Mouse (Mus musculus) cerebellum, adult 11-12 months (tissue): ENCODE data around the gene Stk10.
"Not testable (repeated sequence)": the region's sequence is repeated elsewhere in the genome, so short reads cannot be mapped to it uniquely, and the experiment has no call there.

Experiments used
- DNase-seq: peaks from one replicate; pipeline ENCODE4 v3.0.0; 2022

Stk10 gene

GRCm38 (mm10) chr11:32532765-32533481 lies at the start of gene Stk10:
Gene Stk10, plus strand, starts transcription at chr11:32533305.
- DNase-seq: peak; percentile 91

DNA sequence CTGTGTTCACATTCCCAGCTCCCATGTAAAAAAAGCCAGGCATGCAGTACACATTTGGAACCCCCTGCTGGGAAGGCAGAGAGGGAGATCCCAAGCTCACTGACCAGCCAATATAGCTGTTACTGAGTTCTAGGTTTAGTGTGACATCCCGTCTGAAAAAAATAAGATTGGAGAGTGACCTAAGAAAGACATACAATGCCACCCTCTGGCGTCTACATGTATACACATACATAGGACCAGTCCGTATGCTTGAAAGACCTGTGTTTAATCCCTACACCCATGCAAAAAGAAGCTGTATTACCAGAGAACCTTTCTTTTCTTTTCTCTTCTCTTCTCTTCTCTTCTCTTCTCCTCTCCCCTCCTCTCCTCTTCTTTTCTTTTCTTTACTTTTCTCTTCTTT lies 47.8 kb upstream of the Stk10 start:
- no peak for DNase-seq

- no peak for DNase-seq
Observed at GRCm38 (mm10) chr11:32486621-32487020, 46.5 kb upstream of the Stk10 start.

DNA sequence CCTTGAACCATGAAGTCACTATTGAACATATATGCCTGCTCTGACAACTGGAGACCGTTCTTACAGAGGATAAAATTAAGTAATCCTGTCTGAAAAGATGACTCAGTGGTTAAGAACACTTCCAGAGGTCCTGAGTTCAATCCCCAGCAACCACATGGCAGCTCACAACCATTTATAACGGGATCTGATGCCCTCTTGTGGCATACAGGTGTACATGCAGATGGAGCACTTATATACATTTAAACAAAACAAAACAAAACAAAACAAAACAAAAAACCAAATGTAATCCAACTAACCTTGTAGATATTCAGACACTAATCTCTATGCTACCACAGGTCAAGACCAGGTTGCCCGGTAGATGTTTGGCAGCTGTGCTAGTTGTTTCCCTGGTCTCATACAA lies 45.6 kb upstream of the Stk10 start:
- no peak for DNase-seq

GRCm38 (mm10) chr11:32488344-32488743 lies 44.8 kb upstream of the Stk10 start:
- DNase-seq: no peak

DNA sequence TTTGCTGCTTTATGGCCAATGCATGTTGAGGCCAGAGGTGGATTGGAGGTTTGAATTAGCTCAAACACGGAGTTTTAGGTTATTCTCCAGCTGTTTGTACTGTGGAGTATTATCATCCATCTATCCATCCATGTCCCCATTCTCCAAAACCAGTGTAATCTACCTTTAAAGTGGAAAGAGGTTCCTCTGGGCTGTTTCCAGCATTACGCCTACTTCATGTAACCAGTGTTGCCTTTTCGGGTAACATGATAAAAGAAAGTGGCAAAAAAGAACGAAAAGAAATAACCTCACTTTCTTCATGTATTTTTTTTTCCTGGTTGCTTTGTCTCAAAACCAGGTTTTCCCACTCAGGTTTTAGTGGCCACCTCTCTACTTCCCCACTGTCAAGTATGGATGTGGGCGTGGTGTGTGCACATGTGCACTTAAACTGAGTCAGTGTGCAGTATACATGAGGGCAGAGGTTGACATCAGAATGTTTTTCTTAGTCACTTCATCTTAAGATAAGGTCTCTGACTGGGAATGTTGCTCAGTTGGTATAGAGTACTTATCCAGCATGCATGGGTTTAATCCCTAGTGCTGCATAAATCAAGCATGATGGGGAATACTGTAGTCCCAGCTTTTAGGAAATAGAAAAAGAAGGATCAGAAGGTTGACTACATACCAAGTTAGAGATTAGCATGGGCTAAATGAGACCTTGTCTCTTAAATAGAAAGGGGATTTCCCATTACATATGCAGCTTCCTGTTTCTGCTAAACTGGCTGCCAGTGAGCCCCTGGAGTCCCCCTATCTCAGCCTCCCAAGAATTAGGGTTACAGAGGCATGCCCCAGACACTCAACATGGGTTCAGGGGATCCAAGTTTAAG lies 44.1 kb upstream of the Stk10 start:
- no peak for DNase-seq

DNA sequence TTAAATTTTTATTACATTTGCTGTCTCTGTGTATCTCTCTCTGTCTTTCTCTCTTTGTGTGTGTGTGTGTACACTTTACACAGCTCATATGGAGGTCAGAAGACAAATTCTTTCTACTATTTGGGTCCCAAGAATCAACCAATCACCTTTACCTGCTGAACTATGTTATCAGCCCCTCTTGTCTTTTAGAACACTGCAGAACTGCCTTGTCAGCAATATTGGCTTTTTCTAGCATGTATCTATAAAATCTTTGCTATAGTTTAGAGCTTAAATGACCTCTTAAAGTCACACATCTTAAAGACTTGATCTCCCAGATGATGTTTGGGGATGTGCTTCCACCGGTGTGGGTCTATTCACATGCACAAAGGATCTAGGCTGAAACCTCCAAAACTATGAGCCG lies 42.0 kb upstream of the Stk10 start:
- no peak for DNase-seq

DNA sequence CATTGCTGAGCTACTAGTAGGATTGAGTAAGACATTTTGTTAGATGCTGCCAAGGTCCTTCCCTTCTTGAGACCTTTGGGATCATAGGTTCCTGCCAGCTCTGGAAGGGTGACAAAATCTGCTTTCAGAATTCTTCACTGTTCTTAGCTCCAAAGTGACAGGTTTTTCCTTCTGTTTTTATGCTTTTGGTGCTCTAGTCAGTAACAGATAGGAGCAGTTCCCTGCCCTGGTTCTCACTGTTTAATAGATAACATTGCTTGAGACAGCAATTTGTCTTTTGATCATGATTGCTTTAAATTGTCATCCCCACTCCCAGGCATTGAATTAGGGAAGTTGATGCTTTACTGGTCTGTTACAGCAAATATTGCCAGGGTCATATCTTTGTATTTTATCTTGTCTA lies 39.8 kb upstream of the Stk10 start:
- DNase-seq: no peak

GRCm38 (mm10) chr11:32495283-32495682 lies 37.8 kb upstream of the Stk10 start:
- DNase-seq: no peak

DNA sequence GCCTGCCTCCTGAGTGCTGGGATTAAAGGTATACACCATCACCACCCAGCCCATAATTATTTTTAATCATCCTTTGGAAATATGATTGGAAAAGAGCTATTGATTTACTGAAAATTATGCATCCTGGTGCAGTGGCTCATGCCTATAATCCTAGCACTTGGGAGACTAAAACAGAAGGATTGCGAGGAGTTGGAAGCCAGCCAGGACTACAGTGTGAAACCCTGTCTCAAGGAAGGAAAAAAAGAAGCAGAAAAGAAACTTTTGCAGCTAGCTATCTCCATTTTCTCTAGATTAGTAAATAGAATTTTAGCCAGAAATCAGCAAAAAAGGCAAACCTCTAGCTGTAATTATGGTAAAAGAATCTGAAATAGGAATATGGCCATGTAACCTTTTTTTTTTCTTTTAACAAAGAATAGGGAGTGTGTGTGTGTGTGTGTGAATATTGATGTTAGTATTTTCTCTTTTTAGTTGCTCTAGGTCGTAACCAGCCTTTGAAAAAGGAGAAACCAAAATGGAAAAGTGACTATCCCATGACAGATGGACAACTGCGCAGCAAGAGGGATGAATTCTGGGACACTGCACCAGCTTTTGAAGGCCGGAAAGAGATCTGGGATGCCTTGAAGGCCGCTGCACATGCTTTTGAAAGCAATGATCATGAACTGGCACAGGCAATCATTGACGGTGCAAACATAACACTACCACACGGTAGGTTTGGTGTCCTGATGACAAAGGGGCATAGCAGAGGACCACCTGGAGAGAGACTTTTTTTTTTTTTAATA lies 34.2 kb upstream of the Stk10 start:
- peak; percentile 57 for DNase-seq

DNA sequence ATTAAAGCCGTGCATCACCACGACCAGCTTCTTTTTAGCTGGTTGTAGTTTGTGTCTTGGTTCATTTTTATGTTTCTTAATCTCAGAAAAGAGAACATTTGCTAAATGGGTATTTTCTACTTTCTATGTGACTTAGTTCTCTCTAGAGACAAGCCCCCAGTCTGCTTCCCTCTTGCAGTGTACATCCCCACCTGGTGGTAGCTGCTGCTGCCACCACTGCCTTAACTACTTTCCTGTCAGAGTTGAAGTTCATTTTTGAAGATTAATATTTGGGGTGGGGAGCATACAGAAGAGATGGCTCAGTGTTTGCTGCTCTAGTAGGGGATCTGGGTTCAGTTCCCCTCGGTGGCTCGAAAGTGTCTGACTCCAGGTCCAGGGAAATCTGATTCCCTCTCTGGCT lies 33.2 kb upstream of the Stk10 start:
- DNase-seq: no peak

DNA sequence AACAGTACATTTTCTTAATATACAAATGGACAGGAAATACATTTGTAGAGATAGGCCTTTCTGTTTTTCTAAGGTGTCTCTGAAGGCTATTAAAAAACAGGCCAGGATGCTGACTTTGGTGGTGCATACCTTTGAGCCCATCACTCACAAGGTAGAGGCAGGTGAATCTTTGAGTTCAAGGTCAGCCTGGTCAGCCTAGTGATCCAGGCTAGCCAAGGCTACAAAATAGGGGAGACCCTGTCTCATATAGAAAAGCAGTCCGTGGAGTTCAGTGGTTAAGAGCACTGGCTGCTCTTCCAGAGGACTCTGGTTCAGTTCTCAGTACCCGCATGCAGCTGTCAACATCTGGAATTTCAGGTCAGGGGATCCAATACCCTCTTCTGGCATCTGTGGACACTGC lies 29.4 kb upstream of the Stk10 start:
- no peak for DNase-seq

DNA sequence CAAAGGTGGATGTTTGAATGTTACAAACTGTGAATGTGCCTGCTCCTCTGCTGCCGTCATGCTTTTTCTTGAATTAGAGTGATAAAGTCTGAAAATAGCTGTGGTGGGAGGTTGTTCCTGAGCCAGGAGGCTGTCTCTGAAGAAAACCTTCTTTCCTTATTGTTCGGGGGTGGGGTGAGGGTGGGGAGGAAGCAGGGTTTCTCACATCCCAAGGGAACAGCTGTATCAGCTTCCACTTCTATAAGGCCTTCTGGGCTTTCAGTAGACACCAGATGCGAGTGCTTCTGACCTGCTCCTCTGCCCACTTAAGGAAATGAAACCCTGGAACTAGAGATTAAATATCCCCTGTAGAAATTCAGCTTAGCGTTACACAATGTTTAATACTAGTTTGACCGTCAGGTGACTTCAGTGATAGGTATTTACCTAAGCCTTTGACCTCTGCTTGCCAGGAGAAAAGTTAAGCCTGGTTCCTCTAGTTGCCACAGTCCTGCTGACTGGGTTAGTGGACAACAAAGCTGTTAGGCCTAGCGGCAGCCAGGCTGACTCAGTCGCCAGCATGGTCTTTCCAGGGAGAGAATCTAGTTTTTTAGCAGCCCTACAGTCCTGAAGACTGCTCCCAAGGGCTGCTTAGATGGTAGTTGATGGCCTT lies 27.9 kb upstream of the Stk10 start:
- no peak for DNase-seq

- no peak for DNase-seq
Observed at GRCm38 (mm10) chr11:32510930-32511329, 22.2 kb upstream of the Stk10 start.

- DNase-seq: not testable (repeated sequence)
Observed at GRCm38 (mm10) chr11:32514853-32515252, 18.3 kb upstream of the Stk10 start.

DNA sequence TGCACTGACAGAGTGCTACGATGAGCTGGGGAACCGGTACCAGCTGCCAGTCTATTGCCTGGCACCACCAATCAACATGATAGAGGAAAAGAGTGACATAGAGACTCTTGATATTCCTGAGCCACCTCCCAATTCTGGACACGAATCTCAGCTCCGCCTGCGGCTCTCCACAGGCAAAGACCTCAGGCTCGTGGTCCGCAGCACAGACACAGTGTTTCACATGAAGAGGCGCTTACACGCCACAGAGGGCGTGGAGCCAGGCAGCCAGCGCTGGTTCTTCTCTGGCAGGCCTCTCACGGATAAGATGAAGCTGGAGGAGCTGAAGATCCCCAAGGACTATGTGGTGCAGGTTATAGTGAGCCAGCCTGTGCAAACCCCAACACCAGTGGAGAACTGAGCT lies 17.0 kb upstream of the Stk10 start:
- peak; percentile 48 for DNase-seq

- peak; percentile 86 for DNase-seq
Observed at GRCm38 (mm10) chr11:32516916-32517712, 16.0 kb upstream of the Stk10 start.

DNA sequence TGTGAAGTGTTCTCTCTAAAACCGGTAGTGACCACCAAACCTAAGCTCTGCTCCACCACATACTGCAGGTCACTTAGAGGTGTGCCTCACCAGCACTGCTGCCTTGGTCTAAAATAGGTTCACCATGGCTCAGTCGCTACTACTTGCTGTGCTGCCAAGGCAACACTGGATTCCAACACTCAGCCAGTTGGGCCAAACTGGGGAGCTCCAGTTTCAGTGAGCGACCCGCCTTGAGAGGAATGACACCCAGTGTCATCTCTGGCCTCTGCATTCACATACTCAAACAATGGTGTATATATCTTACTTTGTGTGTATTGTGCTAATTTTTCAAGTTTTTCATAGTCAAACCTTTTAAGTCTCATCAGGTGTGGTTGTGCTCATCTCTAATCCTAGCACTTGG lies 14.3 kb upstream of the Stk10 start:
- DNase-seq: no peak

DNA sequence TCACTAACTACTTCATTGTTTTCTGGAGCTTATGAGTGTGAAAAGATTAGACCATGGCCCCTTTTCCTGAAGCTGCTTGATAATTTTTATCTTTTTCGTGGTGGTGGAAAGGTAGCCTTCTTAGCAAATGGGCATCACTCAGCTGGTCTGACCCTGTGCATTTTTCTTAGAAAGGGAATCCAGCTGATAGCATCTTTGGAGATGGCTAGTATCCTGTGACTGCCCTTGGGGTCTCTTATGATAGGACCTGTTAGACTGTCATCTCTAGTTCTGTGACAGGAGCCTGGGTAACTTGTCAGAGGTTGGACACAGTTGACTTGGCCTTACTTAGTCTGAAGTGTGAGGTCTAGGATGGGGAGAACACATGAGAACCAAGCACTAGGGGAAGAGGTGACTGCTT lies 13.8 kb upstream of the Stk10 start:
- DNase-seq: no peak

DNA sequence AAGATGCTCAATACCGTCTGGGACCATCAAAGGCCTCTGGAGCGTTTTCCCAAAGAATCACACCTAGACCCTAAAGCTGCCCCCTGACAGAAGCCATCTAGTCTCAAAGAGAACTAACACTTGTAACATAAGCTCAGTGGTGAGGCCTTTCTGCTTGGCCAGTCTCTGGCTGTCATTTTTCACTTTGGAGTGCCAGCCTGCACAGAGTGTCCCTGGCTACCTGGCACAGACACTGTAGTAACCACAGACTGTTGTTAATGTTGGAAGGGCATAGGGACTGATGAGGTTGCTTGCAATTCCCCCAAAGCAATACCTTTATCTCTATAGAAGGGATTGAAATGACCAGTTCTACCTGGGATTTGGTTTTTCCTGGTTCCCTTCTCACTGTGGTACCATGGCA lies 11.9 kb upstream of the Stk10 start:
- no peak for DNase-seq

- DNase-seq: no peak
Observed at GRCm38 (mm10) chr11:32524122-32524920, 8.8 kb upstream of the Stk10 start.
